Mouse (Mus musculus) brain, embryonic 14.5 days (tissue): ENCODE data around the gene Gpm6a.

ENCODE experiments used
- CTCF ChIP-seq: fragments of 200-500 bp; IDR thresholded peaks from 2 replicates; pipeline ENCODE4 v1.5.1; 2012; ENCODE audit warnings: inconsistent platforms, mild to moderate bottlenecking, moderate library complexity, borderline replicate concordance; ENCODE audit not compliant: insufficient read depth, insufficient read length; ENCODE audit errors: extremely low read depth
- POLR2A ChIP-seq: fragments of 200-500 bp; IDR thresholded peaks from 2 replicates; pipeline ENCODE4 v1.6.1; 2012; ENCODE audit warnings: mild to moderate bottlenecking, inconsistent platforms, borderline replicate concordance; ENCODE audit not compliant: poor library complexity, insufficient read depth, insufficient read length, severe bottlenecking; ENCODE audit errors: extremely low read depth

GRCm38 (mm10) chr8:54991840-54992609 lies 37.4 kb downstream of the Gpm6a start:
- TF ChIP-seq POLR2A (no peak), CTCF (no peak)
